Mouse (Mus musculus) cerebellum, adult 2 months (tissue): ENCODE results near the gene Zfp385c. TPM values are rescaled to one million over a fixed set of nuclear protein-coding genes. Genes with fewer than 3 reads are reported as not detected.

Experiments used
- DNase-seq, 2 experiments: peaks; one replicate each; pipeline ENCODE4 v3.0.0; 2021
- H3K27ac ChIP-seq: fragments of 200-500 bp; 2 replicates; pipeline ENCODE4 v1.5.1; 2012; ENCODE audit warnings: low read length, control low read depth, inconsistent platforms; ENCODE audit not compliant: insufficient read depth
- H3K27me3 ChIP-seq: fragments of 200-500 bp; 2 replicates; pipeline ENCODE4 v1.6.1; 2012; ENCODE audit warnings: inconsistent platforms, mild to moderate bottlenecking, low read length, moderate library complexity; ENCODE audit not compliant: control insufficient read depth, insufficient read depth
- H3K4me1 ChIP-seq: fragments of 200-500 bp; 2 replicates; pipeline ENCODE4 v1.6.1; 2011; ENCODE audit warnings: low read length; ENCODE audit not compliant: control insufficient read depth, insufficient read depth
- H3K4me3 ChIP-seq: fragments of 200-500 bp; replicated peaks from 2 replicates; pipeline ENCODE3; 2011; ENCODE audit warnings: mild to moderate bottlenecking, low read depth, low read length, control low read depth; ENCODE audit not compliant: insufficient read depth
- CTCF ChIP-seq: fragments of 200-500 bp; IDR thresholded peaks from 2 replicates; pipeline ENCODE4 v1.5.1; 2011; ENCODE audit warnings: low read depth, mild to moderate bottlenecking, control low read depth, low read length, moderate library complexity, borderline replicate concordance; ENCODE audit not compliant: insufficient read depth
- POLR2A ChIP-seq: fragments of 200-500 bp; IDR thresholded peaks from 2 replicates; pipeline ENCODE4 v1.6.1; 2011; ENCODE audit warnings: low read length, control low read depth, borderline replicate concordance; ENCODE audit not compliant: insufficient read depth
- WGBS: fragments of 180-500 bp; shearing (Covaris S2); methylation state at CpG from one replicate; pipeline ENCODE4 v1.1.7; 2018; 5-methylcytosine and 5-hydroxymethylcytosine counted together
- polyA plus RNA-seq: library from polyadenylated mRNA; depleted of rRNA; stranded (reverse); fragments of >200 nt; gene quantifications from 2 replicates; pipeline ENCODE4 v1.2.3, GENCODE M21; 2012

Gene Zfp385c
- polyA plus RNA-seq, 1 experiment = 56.5 TPM

DNA sequence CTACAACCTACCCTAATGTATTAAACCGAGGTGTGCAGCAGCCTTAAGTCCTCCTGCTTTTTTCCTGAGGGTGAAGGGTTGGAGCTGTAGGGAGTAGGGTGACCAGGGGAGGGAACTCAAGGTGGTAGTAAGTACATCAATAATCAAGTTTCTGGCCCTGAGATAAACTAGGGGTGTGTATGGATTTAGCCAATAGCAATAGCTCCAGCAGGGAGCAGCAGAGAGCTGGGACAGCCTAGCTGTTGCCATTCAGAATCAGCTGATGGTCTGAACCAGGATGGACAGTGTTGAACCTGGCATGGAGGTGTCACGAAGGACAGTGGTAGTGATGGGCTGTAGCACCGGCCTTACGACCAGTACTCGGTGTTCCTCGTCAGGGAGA, 22.3 kb upstream of the Zfp385c start:
- Histone ChIP-seq H3K27ac (no peak overlapping the region), H3K27me3 (no peaks in the 10 kb centered on the region), H3K4me3 (no peak overlapping the region), H3K4me1 (peaks cover 5% of the 10 kb centered on the region)
- 52% methylated on average over 6 of the region's 6 CpGs for WGBS
- peak; percentile 71 to 75 for DNase-seq
- no peak for TF ChIP-seq POLR2A
- peak; percentile 79 for TF ChIP-seq CTCF

DNA sequence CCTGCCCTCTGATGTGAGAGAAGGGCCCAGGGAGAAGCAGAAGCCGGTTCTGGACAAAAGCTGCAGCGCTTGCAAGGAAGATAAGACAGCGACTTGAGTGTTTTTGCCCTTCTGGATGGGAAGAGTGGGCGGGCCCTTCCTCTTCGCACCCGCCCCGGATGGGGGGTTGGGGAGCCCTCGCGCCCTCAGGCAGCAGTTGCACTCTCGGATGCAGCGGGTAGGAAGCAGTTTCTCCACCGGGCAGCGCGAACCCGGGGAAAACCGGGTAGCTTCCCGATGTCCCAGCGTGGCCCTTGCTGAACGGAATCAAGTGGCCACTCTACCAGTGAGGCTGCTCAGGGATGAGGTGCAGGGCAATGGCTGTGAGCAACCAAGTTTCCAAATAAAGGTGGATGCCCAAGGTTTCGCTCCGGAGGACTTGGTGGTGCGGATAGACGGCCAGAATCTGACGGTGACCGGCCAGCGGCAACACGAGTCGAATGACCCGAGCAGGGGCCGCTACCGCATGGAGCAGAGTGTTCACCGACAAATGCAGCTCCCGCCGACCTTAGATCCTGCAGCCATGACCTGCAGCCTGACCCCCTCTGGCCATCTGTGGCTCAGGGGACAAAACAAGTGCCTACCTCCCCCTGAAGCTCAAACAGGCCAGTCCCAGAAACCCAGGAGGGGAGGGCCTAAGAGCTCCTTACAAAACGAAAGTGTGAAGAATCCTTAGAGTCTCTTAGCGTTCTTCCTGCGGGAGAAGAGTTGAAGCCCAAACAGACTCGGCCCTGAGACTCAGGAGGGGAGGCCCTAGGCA, 21.7 kb upstream of the Zfp385c start, which contains the start of gene Hspb9:
TSS of gene Hspb9 (plus strand) at position 116 of the 799 bp plus-strand sequence.
- no peak within 1 kb of the TSS for H3K4me3 ChIP-seq
- H3K4me1 ChIP-seq = peaks cover 5% of the 10 kb centered on the region
- DNase-seq = no peak
- WGBS = 36% methylated on average over 38 of the region's 38 CpGs
- no peak for TF ChIP-seq POLR2A
- TF ChIP-seq CTCF = no peak
- H3K27me3 ChIP-seq = no peaks in the 10 kb centered on the region
- H3K27ac ChIP-seq = no peak within 1 kb of the TSS

DNA sequence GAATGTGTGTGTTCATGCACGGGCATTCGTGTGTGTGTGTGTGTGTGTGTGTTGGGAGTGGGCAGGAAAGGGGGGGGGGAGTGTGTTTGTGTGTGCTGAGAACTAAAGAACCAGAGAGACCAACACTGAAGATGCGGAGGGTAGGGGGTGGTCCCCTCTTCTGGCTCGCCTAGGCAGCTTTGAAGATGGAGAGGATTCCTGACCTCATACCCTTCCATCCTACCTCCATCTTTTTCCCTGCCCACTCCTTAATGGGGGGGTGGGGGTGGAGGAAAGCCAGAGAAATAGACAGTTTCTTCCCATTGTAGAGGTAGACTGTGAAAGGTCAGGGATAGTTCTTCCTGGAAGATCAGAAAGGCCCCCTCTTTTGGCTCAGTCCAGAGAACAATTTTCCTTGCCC, 20.9 kb upstream of the Zfp385c start:
- 82% methylated on average over 4 of the region's 4 CpGs for WGBS
- no peak for TF ChIP-seq CTCF
- Histone ChIP-seq H3K4me1 (peaks cover 5% of the 10 kb centered on the region), H3K27me3 (no peaks in the 10 kb centered on the region), H3K27ac (no peak overlapping the region), H3K4me3 (no peak overlapping the region)
- DNase-seq = no peak

- WGBS = under 1% methylated on average over 48 of the region's 48 CpGs
These were observed 19.7 kb upstream of the Zfp385c start, which contains the start of gene Kat2a for GRCm38 (mm10) chr11:100711783-100712615. Gene Kat2a (minus strand): TSS chr11:100712465.

GRCm38 (mm10) chr11:100710977-100711376, 18.7 kb upstream of the Zfp385c start:
- Histone ChIP-seq H3K27me3 (no peaks in the 10 kb centered on the region), H3K4me1 (peaks cover 5% of the 10 kb centered on the region), H3K27ac (no peak overlapping the region), H3K4me3 (no peak overlapping the region)
- 89% methylated on average over 4 of the region's 4 CpGs for WGBS
- TF ChIP-seq CTCF (no peak), POLR2A (no peak)
- DNase-seq = no peak

More at GRCm38 (mm10) chr11:100711783-100712615, 19.7 kb upstream of the Zfp385c start, which contains the start of gene Kat2a:
- Histone ChIP-seq H3K27me3 (no peaks in the 10 kb centered on the region), H3K4me1 (peaks cover 5% of the 10 kb centered on the region), H3K27ac (no peak within 1 kb of the TSS), H3K4me3 (peak within 1 kb of the TSS; percentile 80)
- peak; percentile 85 for TF ChIP-seq POLR2A
- TF ChIP-seq CTCF = no peak
- DNase-seq = peak; percentile 85 to 90

DNA sequence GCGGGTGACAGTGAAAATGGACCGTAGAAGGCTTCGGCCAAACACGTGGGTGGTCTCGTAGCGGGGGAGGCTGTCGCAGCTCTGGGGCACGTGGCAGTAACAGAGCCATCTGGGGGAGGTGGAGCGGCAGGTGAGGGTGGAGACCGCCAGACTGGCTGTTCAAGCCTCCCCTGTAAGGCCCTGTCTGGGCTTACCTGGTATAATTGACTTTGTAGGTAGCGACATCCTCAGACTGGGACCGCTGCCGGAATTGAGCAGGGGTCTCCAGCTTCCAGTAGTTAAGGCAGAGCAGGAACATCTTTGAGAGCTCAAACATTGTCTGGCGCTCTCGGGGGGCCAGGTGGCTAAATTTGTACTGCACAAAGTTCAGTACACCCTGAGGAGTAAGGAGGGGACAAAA, 18.3 kb upstream of the Zfp385c start:
- no peak for DNase-seq
- 81% methylated on average over 15 of the region's 15 CpGs for WGBS

DNA sequence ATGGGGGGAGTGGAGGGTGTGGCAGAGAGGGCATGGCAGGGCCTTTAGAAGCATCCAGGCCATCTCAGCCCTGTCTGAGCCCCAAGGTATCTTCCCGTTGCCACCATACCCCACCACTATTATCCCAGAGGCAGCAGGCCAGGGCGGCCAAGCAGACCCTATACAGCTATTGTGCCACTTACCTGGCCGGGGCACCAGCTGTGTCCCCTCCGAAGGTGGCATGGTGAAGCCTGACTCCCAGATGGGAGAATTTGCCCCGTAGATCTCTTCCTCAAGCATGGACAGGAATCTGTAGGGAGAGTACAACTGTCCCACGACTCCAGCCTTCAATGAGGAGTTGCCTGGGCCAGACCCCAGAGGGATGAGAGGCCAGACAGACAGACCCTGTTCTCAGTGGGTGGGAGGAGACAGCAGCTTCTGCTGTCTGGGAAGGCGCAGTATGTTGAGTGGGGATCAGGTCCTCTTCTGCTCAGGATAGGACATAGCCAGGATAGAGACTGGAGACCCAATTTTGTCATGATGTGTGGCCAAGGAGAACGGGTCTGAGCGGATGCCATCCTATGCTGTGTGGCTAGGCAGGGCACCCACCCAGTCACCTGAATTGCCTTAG, 17.1 kb upstream of the Zfp385c start:
- 90% methylated on average over 9 of the region's 9 CpGs for WGBS
- H3K27ac ChIP-seq = no peak overlapping the region
- TF ChIP-seq CTCF (no peak), POLR2A (no peak)
- no peaks in the 10 kb centered on the region for H3K27me3 ChIP-seq
- no peak for DNase-seq
- H3K4me1 ChIP-seq = peaks cover 5% of the 10 kb centered on the region
- no peak overlapping the region for H3K4me3 ChIP-seq

More for the DNA sequence above, 18.3 kb upstream of the Zfp385c start:
- no peak for TF ChIP-seq CTCF
- TF ChIP-seq POLR2A = no peak
- H3K27ac ChIP-seq = no peak overlapping the region
- no peaks in the 10 kb centered on the region for H3K27me3 ChIP-seq
- no peak overlapping the region for H3K4me3 ChIP-seq
- H3K4me1 ChIP-seq = peaks cover 5% of the 10 kb centered on the region
